Mouse (Mus musculus) CH12.LX (cell line): ENCODE data around the gene Ctnnd2. TPM values are rescaled to one million over a fixed set of nuclear protein-coding genes. Genes with fewer than 3 reads are reported as not detected.

Experiments used
- DNase-seq: peaks from one replicate; pipeline ENCODE4 v3.0.0-alpha.2; 2013; ENCODE audit errors: extremely low read depth
- H3K27ac ChIP-seq: 2 replicates; pipeline ENCODE4 v1.5.1; 2012; ENCODE audit warnings: low read depth, mild to moderate bottlenecking, control low read depth, moderate library complexity; ENCODE audit not compliant: insufficient read depth
- H3K27me3 ChIP-seq: replicated peaks from 2 replicates; pipeline ENCODE3; 2012; ENCODE audit warnings: inconsistent platforms
- H3K36me3 ChIP-seq, 2 experiments: replicated peaks in 1 of 2; 2 replicates each; pipeline versions ENCODE3 to v1.6.1; 2012; ENCODE audit warnings: inconsistent platforms in 1 of 2, low read length in 1 of 2, mild to moderate bottlenecking in 1 of 2, mixed read lengths in 1 of 2, moderate library complexity in 1 of 2; ENCODE audit not compliant: control insufficient read depth in 1 of 2, insufficient read depth in 1 of 2
- H3K4me1 ChIP-seq, 2 experiments: 2 replicates each; pipeline ENCODE4 v1.6.1; 2012; ENCODE audit warnings: inconsistent platforms in 1 of 2, moderate library complexity in 1 of 2; ENCODE audit not compliant: insufficient read depth in 2 of 2, control insufficient read depth in 1 of 2
- H3K4me2 ChIP-seq: 2 replicates; pipeline ENCODE4 v1.6.1; 2012; ENCODE audit warnings: low read depth, mild to moderate bottlenecking, control low read depth; ENCODE audit not compliant: poor library complexity, insufficient read depth, severe bottlenecking
- H3K4me3 ChIP-seq, 3 experiments: fragments of 150-350 bp in 1 of 3; sonication (generic) in 1 of 3; replicated peaks in 1 of 3; 2 replicates each; pipeline versions ENCODE3 to v1.5.1; 2011 to 2012; ENCODE audit warnings: low read depth in 2 of 3, low read length in 2 of 3, mild to moderate bottlenecking in 2 of 3, moderate library complexity in 2 of 3, control low read depth in 1 of 3, improper control_type of control experiment in 1 of 3, inconsistent platforms in 1 of 3, mixed read lengths in 1 of 3; ENCODE audit not compliant: poor library complexity in 1 of 3
- H3K79me2 ChIP-seq: replicated peaks from 2 replicates; pipeline ENCODE4 v1.6.1; 2012; ENCODE audit warnings: mild to moderate bottlenecking, moderate library complexity; ENCODE audit not compliant: control insufficient read depth, poor library complexity, insufficient read depth, severe bottlenecking; ENCODE audit errors: extremely low read depth
- H3K9ac ChIP-seq: 2 replicates; pipeline ENCODE4 v1.6.1; 2012; ENCODE audit warnings: low read depth, mild to moderate bottlenecking, control low read depth, moderate library complexity; ENCODE audit not compliant: insufficient read depth
- H3K9me3 ChIP-seq: replicated peaks from 2 replicates; pipeline ENCODE3; 2012; ENCODE audit warnings: low read length, inconsistent platforms, mixed read lengths
- CHD2 ChIP-seq: IDR thresholded peaks from 2 replicates; pipeline ENCODE4 v1.6.1; 2011; ENCODE audit warnings: low read length, improper control_type of control experiment
- E2F4 ChIP-seq: IDR thresholded peaks from 2 replicates; pipeline ENCODE4 v1.6.1; 2011; ENCODE audit warnings: low read depth, low read length, improper control_type of control experiment; ENCODE audit not compliant: insufficient replicate concordance
- ELF1 ChIP-seq: IDR thresholded peaks from 2 replicates; pipeline ENCODE4 v1.6.1; 2014; ENCODE audit warnings: low read depth, mild to moderate bottlenecking, inconsistent platforms, low read length, improper control_type of control experiment
- IRF4 ChIP-seq: IDR thresholded peaks from 2 replicates; pipeline ENCODE4 v1.6.1; 2014; ENCODE audit warnings: low read depth, mild to moderate bottlenecking, inconsistent platforms, low read length, improper control_type of control experiment
- JUND ChIP-seq: conservative IDR thresholded peaks from 2 replicates; pipeline ENCODE4 v1.6.1; 2011; ENCODE audit warnings: low read depth, low read length, improper control_type of control experiment
- MAX ChIP-seq: IDR thresholded peaks from 2 replicates; pipeline ENCODE4 v1.6.1; 2011; ENCODE audit warnings: low read length, improper control_type of control experiment
- MAZ ChIP-seq: IDR thresholded peaks from 2 replicates; pipeline ENCODE4 v1.6.1; 2012; ENCODE audit warnings: low read depth, mild to moderate bottlenecking, inconsistent platforms, low read length, improper control_type of control experiment, moderate library complexity
- MYC ChIP-seq: IDR thresholded peaks from 2 replicates; pipeline ENCODE4 v1.6.1; 2011; ENCODE audit warnings: low read depth, mild to moderate bottlenecking, improper control_type of control experiment, low read length
- PAX5 ChIP-seq: IDR thresholded peaks from 2 replicates; pipeline ENCODE4 v1.6.1; 2012; ENCODE audit warnings: low read length, inconsistent platforms, mixed read lengths
- POLR2A ChIP-seq: IDR thresholded peaks from 2 replicates; pipeline ENCODE4 v1.6.1; 2011; ENCODE audit warnings: low read depth, mild to moderate bottlenecking, improper control_type of control experiment, low read length
- RAD21 ChIP-seq: IDR thresholded peaks from 2 replicates; pipeline ENCODE4 v1.6.1; 2011; ENCODE audit warnings: low read depth, mild to moderate bottlenecking, low read length, improper control_type of control experiment, moderate library complexity
- SIN3A ChIP-seq: IDR thresholded peaks from 2 replicates; pipeline ENCODE4 v1.6.1; 2012; ENCODE audit warnings: low read length, improper control_type of control experiment, inconsistent platforms
- TCF12 ChIP-seq: IDR thresholded peaks from 2 replicates; pipeline ENCODE4 v1.6.1; 2014; ENCODE audit warnings: low read depth, mild to moderate bottlenecking, inconsistent platforms, low read length, improper control_type of control experiment
- USF1 ChIP-seq: IDR thresholded peaks from 2 replicates; pipeline ENCODE4 v1.6.1; 2014; ENCODE audit warnings: low read depth, mild to moderate bottlenecking, inconsistent platforms, low read length, improper control_type of control experiment
- USF2 ChIP-seq: conservative IDR thresholded peaks from 2 replicates; pipeline ENCODE4 v1.6.1; 2011; ENCODE audit warnings: low read depth, low read length, improper control_type of control experiment
- ZKSCAN1 ChIP-seq: IDR thresholded peaks from 2 replicates; pipeline ENCODE4 v1.6.1; 2012; ENCODE audit warnings: low read depth, inconsistent platforms, low read length, improper control_type of control experiment, borderline replicate concordance
- ZMIZ1 ChIP-seq: IDR thresholded peaks from 2 replicates; pipeline ENCODE4 v1.6.1; 2012; ENCODE audit warnings: low read depth, mild to moderate bottlenecking, inconsistent platforms, low read length, improper control_type of control experiment
- ZNF384 ChIP-seq: IDR thresholded peaks from 2 replicates; pipeline ENCODE4 v1.6.1; 2012; ENCODE audit warnings: low read depth, low read length, improper control_type of control experiment, inconsistent platforms
- dilution Hi-C: fragments of 300-500 bp; cut with MboI; formaldehyde crosslinking; loops from 2 replicates; pipeline ENCODE4 v1.14.3; 2020; ENCODE audit warnings: low sequenced_read_pairs; ENCODE audit not compliant: extremely low pct_unique_long_range_greater_than_20kb, extremely low pct_ligation_motif_present
- in situ Hi-C: fragments of 300-500 bp; cut with MboI; formaldehyde crosslinking; loops from 3 replicates; pipeline ENCODE4 v1.14.3; 2019; ENCODE audit warnings: low sequenced_read_pairs, low pct_ligation_motif_present, low pct_unique_long_range_greater_than_20kb, mixed read lengths
- polyA plus RNA-seq: library from polyadenylated mRNA; unstranded; fragments of >175 nt; gene quantifications from 2 replicates; pipeline ENCODE4 v1.2.1, GENCODE M21; 2012; ENCODE audit warnings: low read depth; ENCODE audit not compliant: insufficient read length
- total RNA-seq, 2 experiments: library from RNA; depleted of rRNA; stranded (reverse); fragments of 300-350 nt in 1 of 2; fragments of >200 nt in 1 of 2; gene quantifications; 2 replicates each; pipeline ENCODE4 v1.2.3; 2012 to 2014

The Ctnnd2 gene
- total and polyA plus RNA-seq, 3 experiments, result 0.23 TPM; not detected in 2

GRCm38 (mm10) chr15:30199785-30200184, 27.4 kb downstream of the Ctnnd2 start:
- in situ Hi-C loops (no loop called here), dilution Hi-C loops (no loop called here)

GRCm38 (mm10) chr15:30201211-30201610, 28.8 kb downstream of the Ctnnd2 start:
- dilution Hi-C loops, result no loop called here
- TF ChIP-seq ZNF384 (no peak), RAD21 (no peak), ZMIZ1 (no peak), IRF4 (no peak)
- H3K9me3 ChIP-seq, result peaks cover 68% of the 10 kb centered on the region
- in situ Hi-C loops, result no loop called here
- no peaks in the 10 kb centered on the region for H3K4me1 ChIP-seq
- H3K27me3 ChIP-seq, result no peaks in the 10 kb centered on the region
- no peaks in the 10 kb centered on the region for H3K79me2 ChIP-seq
- no peak overlapping the region for H3K4me2 ChIP-seq
- no peaks in the 10 kb centered on the region for H3K36me3 ChIP-seq
- no peak overlapping the region for H3K9ac ChIP-seq
- no peak for DNase-seq
- no peak overlapping the region for H3K4me3 ChIP-seq
- H3K27ac ChIP-seq, result no peak overlapping the region

More at GRCm38 (mm10) chr15:30199785-30200184, 27.4 kb downstream of the Ctnnd2 start:
- Histone ChIP-seq H3K36me3 (no peaks in the 10 kb centered on the region), H3K4me1 (no peaks in the 10 kb centered on the region), H3K4me3 (no peak overlapping the region), H3K27ac (no peak overlapping the region), H3K9ac (no peak overlapping the region), H3K4me2 (no peak overlapping the region), H3K9me3 (peaks cover 70% of the 10 kb centered on the region), H3K27me3 (no peaks in the 10 kb centered on the region), H3K79me2 (no peaks in the 10 kb centered on the region)
- no peak for DNase-seq
- TF ChIP-seq CHD2 (no peak), POLR2A (no peak), JUND (no peak), ZKSCAN1 (no peak), SIN3A (no peak)

- no peak overlapping the region for H3K9ac ChIP-seq
- TF ChIP-seq USF2, result no peak
- TF ChIP-seq MYC, result no peak
- no peak for TF ChIP-seq PAX5
- TF ChIP-seq TCF12, result no peak
- no peak for TF ChIP-seq E2F4
- no peak for TF ChIP-seq IRF4
- no peak for TF ChIP-seq ELF1
- TF ChIP-seq MAX, result no peak
- TF ChIP-seq SIN3A, result no peak
- TF ChIP-seq MAZ, result no peak
- no peak for TF ChIP-seq USF1
- peaks cover 70% of the 10 kb centered on the region for H3K9me3 ChIP-seq
Measured at GRCm38 (mm10) chr15:30201617-30202016, 29.2 kb downstream of the Ctnnd2 start.

More at GRCm38 (mm10) chr15:30201617-30202016, 29.2 kb downstream of the Ctnnd2 start:
- Histone ChIP-seq H3K36me3 (no peaks in the 10 kb centered on the region), H3K79me2 (no peaks in the 10 kb centered on the region), H3K4me2 (no peak overlapping the region), H3K4me3 (no peak overlapping the region), H3K27me3 (no peaks in the 10 kb centered on the region), H3K27ac (no peak overlapping the region), H3K4me1 (no peaks in the 10 kb centered on the region)
- in situ Hi-C loops, result no loop called here
- DNase-seq, result no peak
- dilution Hi-C loops, result no loop called here
